Mouse (Mus musculus) heart, embryonic 10.5 days (tissue): ENCODE data around the gene Myof. TPM values are rescaled to one million over a fixed set of nuclear protein-coding genes. Genes with fewer than 3 reads are reported as not detected.

Experiments used
- DNase-seq: peaks from one replicate; pipeline ENCODE4 v3.0.0-alpha.2; 2017; ENCODE audit warnings: low spot score
- H3K27ac ChIP-seq: fragments of 300-500 bp; sonication (generic); 2 replicates; pipeline ENCODE4 v1.5.1; 2016; ENCODE audit warnings: mild to moderate bottlenecking
- H3K27me3 ChIP-seq: fragments of 300-500 bp; sonication (generic); 2 replicates; pipeline ENCODE4 v1.6.1; 2016; ENCODE audit warnings: mild to moderate bottlenecking; ENCODE audit not compliant: poor library complexity, insufficient read depth, severe bottlenecking
- H3K36me3 ChIP-seq: fragments of 300-500 bp; sonication (generic); 2 replicates; pipeline ENCODE4 v1.6.1; 2016; ENCODE audit warnings: mild to moderate bottlenecking, moderate library complexity
- H3K4me1 ChIP-seq: fragments of 300-500 bp; sonication (generic); 2 replicates; pipeline ENCODE4 v1.6.1; 2016; ENCODE audit warnings: mild to moderate bottlenecking
- H3K4me3 ChIP-seq: fragments of 300-500 bp; sonication (generic); 2 replicates; pipeline ENCODE4 v1.5.1; 2016; ENCODE audit warnings: mild to moderate bottlenecking, moderate library complexity
- H3K9me3 ChIP-seq: fragments of 300-500 bp; sonication (generic); 2 replicates; pipeline ENCODE4 v1.6.1; 2016; ENCODE audit warnings: mild to moderate bottlenecking, moderate library complexity
- WGBS: fragments of 180-500 bp; shearing (Covaris S2); methylation state at CpG from one replicate; pipeline ENCODE4 v1.1.7; 2016; 5-methylcytosine and 5-hydroxymethylcytosine counted together
- polyA plus RNA-seq: library from polyadenylated mRNA; unstranded; fragments of >200 nt; fragmentation: Nextera tagmentation; extraction: Ambion mirVana; gene quantifications from 2 replicates; pipeline ENCODE4 v1.2.1, GENCODE M21; 2016

Myof gene
- polyA plus RNA-seq = 4.0 and 4.6 TPM in 2 replicates

DNA sequence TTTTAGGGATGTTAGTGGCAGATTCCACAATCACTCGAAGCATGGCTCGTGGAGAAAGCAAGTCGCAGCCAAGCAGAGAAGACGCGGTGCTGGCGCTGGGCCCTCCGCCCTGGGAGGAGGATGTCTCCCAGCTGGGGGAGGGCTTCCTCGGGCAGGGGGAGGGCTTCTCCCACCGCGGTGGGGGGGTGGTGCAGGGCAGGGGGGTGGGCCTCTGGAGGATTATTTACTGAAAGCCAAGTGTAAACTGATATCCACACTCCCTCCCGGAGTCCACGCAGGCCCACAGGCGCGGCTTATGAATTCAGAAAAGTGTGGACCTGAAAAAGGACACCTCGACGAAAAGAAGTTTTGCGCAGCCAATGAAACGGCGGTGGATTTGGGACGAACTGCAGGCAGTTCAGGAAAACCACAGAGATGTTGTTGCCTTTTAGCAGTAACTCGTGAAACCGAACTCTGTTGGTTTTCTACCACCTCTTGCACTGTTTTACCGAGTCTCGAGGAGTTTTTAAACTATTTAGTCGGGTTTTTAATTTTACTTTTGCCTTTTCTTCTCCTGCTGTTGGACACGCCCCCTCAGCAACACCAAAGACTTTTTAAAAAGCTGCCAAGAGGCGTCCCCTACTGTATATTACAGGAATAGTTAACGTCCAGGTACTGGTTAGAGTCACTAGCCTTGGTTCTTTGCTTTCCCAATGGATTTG lies at the start of gene Myof:
Gene Myof, minus strand, starts transcription at position 297 of the 701 bp plus-strand sequence.
- WGBS = under 1% methylated on average over 28 of the region's 28 CpGs
- H3K36me3 ChIP-seq = no peaks in the 10 kb centered on the region

DNA sequence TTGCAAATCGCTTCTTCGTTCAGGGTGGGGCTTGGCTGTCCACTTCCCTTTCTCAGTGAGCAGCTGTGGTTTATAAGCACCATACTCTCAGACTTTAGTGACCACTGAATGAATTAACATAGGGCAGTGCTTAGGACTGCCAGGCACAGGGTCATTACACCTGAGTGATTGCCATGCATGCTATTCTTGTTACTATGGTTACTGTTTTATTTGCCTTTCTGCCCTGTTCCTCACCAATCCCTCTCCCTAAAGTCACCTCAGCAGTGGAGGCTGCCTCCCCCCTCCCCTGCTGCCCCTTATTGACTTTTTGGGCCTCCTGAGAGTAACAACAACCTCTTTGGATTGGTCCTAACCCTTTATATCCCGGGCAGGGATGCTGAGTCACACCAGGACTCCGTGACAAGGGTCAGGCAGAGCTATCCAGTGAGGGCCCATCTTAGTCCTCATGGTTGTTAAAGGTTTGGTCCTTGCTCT lies 48.2 kb upstream of the Myof start:
- H3K9me3 ChIP-seq = no peaks in the 10 kb centered on the region
- no peak for DNase-seq
- peaks cover under 1% of the 10 kb centered on the region for H3K4me1 ChIP-seq
- no peak overlapping the region for H3K27ac ChIP-seq
- 71% methylated on average over 4 of the region's 4 CpGs for WGBS
- H3K27me3 ChIP-seq = peaks cover 40% of the 10 kb centered on the region
- H3K4me3 ChIP-seq = no peak overlapping the region
- no peaks in the 10 kb centered on the region for H3K36me3 ChIP-seq

More for the DNA sequence above, at the start of gene Myof:
- no peak for DNase-seq
- Histone ChIP-seq H3K27me3 (peaks cover 24% of the 10 kb centered on the region), H3K4me1 (peaks cover 9% of the 10 kb centered on the region), H3K4me3 (peak within 1 kb of the TSS; percentile 64), H3K9me3 (no peaks in the 10 kb centered on the region), H3K27ac (peak within 1 kb of the TSS; percentile 70)

DNA sequence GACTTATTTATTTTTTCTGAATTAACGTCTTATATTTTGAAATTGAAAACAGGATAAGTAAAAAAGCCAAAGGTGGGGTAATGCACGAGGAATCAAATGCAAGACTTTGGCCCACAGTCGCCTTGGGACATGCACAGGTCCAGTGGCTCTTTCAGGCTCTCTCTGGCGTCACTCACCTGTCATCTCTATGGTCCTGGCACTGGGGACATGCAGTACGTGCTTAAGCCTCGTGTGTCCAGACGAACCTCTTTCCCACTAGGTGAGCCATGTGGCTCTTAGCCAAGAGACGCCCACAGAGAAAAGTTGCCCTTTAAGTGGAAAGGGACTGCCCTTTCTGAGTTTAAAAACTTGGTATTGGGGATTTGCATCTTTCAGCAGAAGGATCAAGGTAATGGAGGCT lies 46.0 kb upstream of the Myof start:
- DNase-seq = no peak
- H3K9me3 ChIP-seq = no peaks in the 10 kb centered on the region
- H3K4me3 ChIP-seq = no peak overlapping the region
- no peaks in the 10 kb centered on the region for H3K4me1 ChIP-seq
- no peak overlapping the region for H3K27ac ChIP-seq
- H3K36me3 ChIP-seq = no peaks in the 10 kb centered on the region
- 73% methylated on average over 8 of the region's 8 CpGs for WGBS
- H3K27me3 ChIP-seq = peaks cover 18% of the 10 kb centered on the region

DNA sequence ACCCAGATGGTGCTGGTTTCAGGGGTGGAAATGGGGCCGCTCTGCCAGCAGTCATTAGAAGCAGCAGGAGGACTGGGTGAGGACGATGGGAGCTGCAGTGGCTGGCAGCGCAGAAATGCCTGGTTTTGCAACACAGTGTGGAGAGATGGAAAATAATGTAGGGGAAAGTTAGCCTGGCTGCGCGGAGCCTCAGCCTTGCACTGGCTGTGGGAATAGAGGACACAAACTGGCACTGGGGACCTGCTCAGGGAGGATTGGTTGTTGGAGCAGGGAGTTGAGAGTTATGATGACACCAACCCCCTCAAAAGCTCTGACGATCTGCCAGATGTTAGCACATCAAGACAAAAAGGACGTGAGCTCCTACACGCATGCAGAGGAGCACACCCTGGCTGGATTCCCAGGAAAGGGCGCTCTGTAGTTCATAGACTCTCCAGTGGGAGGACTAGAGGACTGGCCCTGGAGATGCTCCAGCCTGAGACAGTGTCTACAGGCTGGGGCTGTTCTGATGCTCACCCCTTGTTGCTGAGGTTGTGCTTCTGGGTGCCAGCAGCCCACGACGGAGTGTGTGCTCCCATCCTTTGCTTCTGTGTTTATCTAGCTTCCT lies 43.7 kb upstream of the Myof start:
- peak; percentile 79 for DNase-seq
- Histone ChIP-seq H3K36me3 (no peaks in the 10 kb centered on the region), H3K4me1 (no peaks in the 10 kb centered on the region), H3K27ac (no peak overlapping the region), H3K4me3 (no peak overlapping the region), H3K27me3 (no peaks in the 10 kb centered on the region), H3K9me3 (no peaks in the 10 kb centered on the region)
- 58% methylated on average over 11 of the region's 11 CpGs for WGBS

DNA sequence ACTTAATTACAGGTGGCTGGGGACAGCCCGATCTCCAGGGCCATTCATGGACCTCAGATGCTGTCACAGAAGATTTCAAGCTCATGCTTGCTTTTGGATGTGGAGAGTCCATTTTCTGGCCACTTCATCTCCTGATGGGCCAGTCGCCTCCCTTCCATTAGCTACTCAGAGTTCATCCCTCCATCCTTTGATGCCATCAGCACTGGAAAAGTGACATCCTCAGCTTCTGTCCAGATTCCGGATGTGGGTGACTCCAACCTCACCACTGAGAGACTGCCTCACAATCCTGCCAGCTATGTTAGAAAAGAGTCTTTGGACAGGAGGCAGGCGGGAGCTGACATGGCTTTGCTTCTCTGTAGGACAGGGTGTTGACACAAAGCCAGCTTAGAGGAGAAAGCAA lies 42.5 kb upstream of the Myof start:
- no peaks in the 10 kb centered on the region for H3K27me3 ChIP-seq
- no peaks in the 10 kb centered on the region for H3K9me3 ChIP-seq
- no peak overlapping the region for H3K4me3 ChIP-seq
- H3K4me1 ChIP-seq = no peaks in the 10 kb centered on the region
- H3K27ac ChIP-seq = no peak overlapping the region
- WGBS = 81% methylated on average over 4 of the region's 4 CpGs
- DNase-seq = peak; percentile 64
- no peaks in the 10 kb centered on the region for H3K36me3 ChIP-seq

DNA sequence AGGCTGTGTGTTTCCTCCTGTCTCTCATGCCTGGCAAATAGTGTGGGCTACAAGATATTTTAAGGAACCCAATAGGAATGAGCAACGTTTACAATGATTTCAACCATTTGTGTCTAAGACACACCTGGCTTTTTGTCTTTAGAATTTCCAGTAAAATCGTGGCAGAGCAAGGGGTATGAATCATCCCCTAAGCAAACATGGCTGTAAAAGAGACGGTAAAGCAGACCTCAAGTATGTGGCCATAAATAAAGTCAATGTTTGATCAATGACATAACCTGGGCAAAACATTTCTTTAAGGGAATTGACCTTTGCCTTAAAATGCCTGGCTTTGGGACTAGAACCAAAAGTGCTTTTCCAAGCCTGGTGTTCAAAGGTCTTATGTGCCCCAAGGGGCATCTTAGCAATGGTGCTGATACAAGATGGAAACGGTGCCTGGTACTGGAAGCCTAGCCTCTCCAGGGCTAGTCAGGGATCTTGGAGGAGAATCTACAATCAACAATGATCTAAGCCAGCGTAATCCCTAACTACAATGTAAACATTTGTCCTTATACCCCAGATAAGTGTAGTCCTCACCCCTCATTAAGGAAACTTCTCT lies 39.7 kb upstream of the Myof start:
- Histone ChIP-seq H3K27me3 (no peaks in the 10 kb centered on the region), H3K36me3 (no peaks in the 10 kb centered on the region), H3K9me3 (no peaks in the 10 kb centered on the region), H3K4me3 (no peak overlapping the region), H3K4me1 (no peaks in the 10 kb centered on the region), H3K27ac (no peak overlapping the region)
- WGBS = 57% methylated on average over 5 of the region's 5 CpGs
- peak; percentile 22 for DNase-seq

DNA sequence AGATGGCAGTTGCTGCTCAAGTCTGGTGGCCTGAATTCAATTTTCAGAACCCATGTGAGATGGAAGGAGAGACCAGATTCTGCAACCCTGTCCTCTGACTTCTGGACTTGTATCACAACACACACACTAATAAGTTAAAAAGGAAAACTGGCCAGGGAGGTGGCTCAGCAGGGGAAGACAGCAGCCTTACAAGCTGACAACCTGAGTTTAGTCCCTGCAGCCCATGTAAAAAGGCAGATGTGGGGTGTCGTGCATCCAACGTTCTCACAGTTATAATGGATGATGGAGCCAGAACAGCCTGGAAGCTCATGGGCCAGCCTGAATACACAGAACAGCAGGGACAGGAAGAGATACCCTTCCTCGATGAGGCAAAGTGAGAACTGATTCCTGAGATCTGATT lies 38.0 kb upstream of the Myof start:
- DNase-seq = peak; percentile 58
- Histone ChIP-seq H3K4me3 (no peak overlapping the region), H3K4me1 (no peaks in the 10 kb centered on the region), H3K36me3 (no peaks in the 10 kb centered on the region), H3K27me3 (no peaks in the 10 kb centered on the region), H3K27ac (no peak overlapping the region), H3K9me3 (no peaks in the 10 kb centered on the region)
- 74% methylated on average over 3 of the region's 3 CpGs for WGBS

DNA sequence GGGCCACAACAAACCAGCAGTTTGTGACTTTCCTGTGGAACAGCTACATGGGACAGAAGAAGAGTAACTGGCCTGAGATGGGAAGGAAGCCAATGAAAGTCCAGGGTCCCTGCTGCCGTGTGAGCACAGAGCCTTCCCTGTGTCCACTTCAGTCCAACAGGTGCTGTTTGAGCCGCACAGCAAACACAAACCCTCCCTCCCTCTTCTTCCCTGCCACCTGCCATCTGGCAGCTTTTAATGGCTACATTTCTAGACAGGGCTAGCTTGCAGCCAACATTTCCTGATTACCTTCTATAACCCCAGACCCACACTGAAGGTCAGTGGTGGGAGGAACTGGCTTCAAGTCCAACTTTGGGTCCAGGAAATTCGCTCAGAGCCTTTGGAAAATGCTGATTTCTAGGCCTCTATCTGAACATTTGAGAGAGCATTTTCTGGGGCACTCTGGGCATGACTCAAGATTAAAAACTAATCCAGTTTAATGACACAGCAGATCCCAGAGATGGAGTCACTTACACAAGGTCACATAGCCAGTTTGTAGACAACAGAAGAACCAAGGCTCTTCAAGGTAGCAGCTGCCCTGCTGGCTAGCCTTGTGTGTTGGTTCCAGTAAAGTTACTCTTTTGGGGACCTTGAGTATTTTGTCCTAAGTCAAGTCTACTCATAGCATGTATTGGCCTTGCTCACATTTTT lies 34.6 kb upstream of the Myof start:
- DNase-seq = peak; percentile 46
- H3K36me3 ChIP-seq = peaks cover 15% of the 10 kb centered on the region
- no peak overlapping the region for H3K27ac ChIP-seq
- 78% methylated on average over 3 of the region's 3 CpGs for WGBS
- H3K27me3 ChIP-seq = no peaks in the 10 kb centered on the region
- no peaks in the 10 kb centered on the region for H3K4me1 ChIP-seq
- no peak overlapping the region for H3K4me3 ChIP-seq
- H3K9me3 ChIP-seq = no peaks in the 10 kb centered on the region

DNA sequence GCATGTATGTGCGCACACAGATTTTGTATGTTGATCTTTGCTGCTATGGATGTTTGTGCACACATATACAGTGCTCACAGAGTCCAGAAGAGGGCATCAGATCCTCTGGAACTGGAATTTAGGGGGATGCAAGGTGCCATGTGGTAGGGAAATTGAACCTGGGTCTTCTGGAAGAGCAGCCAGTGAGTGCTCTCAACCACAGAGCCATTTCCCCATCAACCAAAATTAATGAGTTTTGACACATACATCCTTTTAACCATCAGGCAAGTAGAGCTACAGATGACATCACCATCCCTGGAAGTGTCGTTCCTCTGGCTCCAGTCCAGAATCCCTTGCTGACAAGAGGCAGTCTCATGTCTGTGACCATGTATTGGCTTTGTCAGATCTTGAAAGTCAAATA lies 32.9 kb upstream of the Myof start:
- H3K9me3 ChIP-seq = no peaks in the 10 kb centered on the region
- peak; percentile 46 for DNase-seq
- no peaks in the 10 kb centered on the region for H3K4me1 ChIP-seq
- H3K36me3 ChIP-seq = peaks cover 31% of the 10 kb centered on the region
- H3K27ac ChIP-seq = no peak overlapping the region
- WGBS = 78% methylated on average over 2 of the region's 2 CpGs
- no peak overlapping the region for H3K4me3 ChIP-seq
- no peaks in the 10 kb centered on the region for H3K27me3 ChIP-seq

DNA sequence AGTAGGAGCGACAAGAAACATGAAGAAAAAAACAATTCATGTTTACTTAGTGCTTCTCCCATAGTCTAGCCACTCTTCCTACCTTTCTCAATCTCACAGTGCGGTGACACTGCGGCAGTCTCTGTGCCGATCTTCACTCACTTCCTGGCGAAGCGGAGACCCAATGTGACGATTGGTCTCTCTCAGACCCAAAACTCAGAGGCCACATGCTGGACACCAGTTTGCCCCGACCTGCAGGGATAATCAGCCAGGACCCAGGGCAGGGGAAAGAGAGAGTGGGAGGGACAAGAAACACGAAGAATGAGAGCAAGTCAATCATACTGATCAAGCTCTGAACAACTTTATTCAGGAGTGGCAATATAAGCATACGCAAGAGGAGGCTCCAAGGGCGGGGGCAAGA lies 31.7 kb upstream of the Myof start:
- WGBS = 79% methylated on average over 11 of the region's 11 CpGs
- H3K4me1 ChIP-seq = no peaks in the 10 kb centered on the region
- no peak for DNase-seq
- no peak overlapping the region for H3K27ac ChIP-seq
- H3K4me3 ChIP-seq = no peak overlapping the region
- no peaks in the 10 kb centered on the region for H3K9me3 ChIP-seq
- H3K36me3 ChIP-seq = peaks cover 43% of the 10 kb centered on the region
- no peaks in the 10 kb centered on the region for H3K27me3 ChIP-seq

DNA sequence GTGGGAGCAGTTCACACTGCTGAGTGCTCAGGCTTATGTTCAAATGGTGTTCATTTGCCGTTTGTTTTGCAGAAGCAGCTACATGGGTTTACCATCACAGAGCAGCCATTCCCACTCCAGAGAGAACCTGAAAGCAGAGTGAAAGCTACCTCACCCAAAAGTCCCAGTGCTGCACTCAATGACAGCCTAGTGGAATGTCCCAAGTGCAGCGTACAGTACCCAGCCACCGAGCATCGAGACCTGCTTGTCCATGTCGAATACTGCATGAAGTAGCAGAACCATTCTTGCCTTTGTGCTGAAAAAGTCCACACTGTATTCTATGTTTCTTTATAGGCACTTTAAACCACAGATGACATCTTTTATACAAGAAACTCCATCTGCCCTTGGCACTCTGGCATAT lies 29.8 kb upstream of the Myof start:
- no peak for DNase-seq
- no peak overlapping the region for H3K4me3 ChIP-seq
- H3K27ac ChIP-seq = no peak overlapping the region
- WGBS = 92% methylated on average over 5 of the region's 5 CpGs
- H3K9me3 ChIP-seq = no peaks in the 10 kb centered on the region
- H3K27me3 ChIP-seq = no peaks in the 10 kb centered on the region
- H3K36me3 ChIP-seq = peaks cover 58% of the 10 kb centered on the region
- no peaks in the 10 kb centered on the region for H3K4me1 ChIP-seq

DNA sequence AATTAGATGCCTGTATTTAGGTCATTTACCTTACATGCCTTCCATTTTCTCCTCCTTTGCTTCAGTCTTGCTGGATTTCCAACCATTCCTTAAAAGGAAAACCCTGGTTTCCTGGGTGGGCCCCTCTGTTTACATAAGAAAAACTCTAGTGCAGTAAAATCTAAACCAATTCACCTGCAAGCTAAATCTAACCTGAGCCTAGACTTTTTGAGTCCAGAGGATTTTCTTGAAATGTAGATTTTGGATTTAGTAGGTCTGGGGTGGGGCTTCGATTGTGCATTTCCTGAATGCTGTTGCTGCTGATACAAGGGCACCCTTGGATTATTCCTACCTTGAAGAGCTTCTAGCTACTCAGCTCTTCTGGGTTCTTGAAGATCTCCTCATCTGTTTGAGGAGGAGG lies 20.7 kb upstream of the Myof start:
- Histone ChIP-seq H3K27ac (no peak overlapping the region), H3K36me3 (peaks cover 62% of the 10 kb centered on the region), H3K4me3 (no peak overlapping the region), H3K4me1 (no peaks in the 10 kb centered on the region), H3K9me3 (no peaks in the 10 kb centered on the region), H3K27me3 (no peaks in the 10 kb centered on the region)
- 83% methylated on average over 1 of the region's 1 CpGs for WGBS
- no peak for DNase-seq

DNA sequence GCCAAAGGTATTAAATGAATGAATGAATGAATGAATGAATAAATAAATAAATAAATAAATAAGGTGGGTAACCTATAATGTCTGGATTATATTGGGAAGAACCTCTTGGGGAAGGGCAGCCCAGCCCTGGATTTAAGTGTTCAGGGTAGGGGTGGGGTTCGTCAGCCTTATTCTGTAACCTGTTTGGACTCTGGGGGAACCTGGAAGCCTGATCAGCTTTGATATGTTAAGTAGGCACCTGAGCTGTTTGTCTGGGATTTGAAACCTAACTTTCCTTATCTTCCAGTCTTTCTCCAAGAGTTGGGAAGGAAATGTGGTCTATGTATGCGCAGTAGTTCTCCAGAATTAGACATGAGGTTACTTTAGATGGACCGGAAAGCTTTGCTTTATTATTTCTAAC lies 19.8 kb upstream of the Myof start:
- H3K4me1 ChIP-seq = no peaks in the 10 kb centered on the region
- DNase-seq = no peak
- no peak overlapping the region for H3K4me3 ChIP-seq
- 81% methylated on average over 3 of the region's 3 CpGs for WGBS
- no peaks in the 10 kb centered on the region for H3K9me3 ChIP-seq
- H3K27ac ChIP-seq = no peak overlapping the region
- H3K36me3 ChIP-seq = peaks cover 63% of the 10 kb centered on the region
- no peaks in the 10 kb centered on the region for H3K27me3 ChIP-seq
